Mouse (Mus musculus) neural tube, embryonic 10.5 days (tissue): ENCODE results near the gene Slc35f1.
A peak's percentile ranks its signal among the peaks of the same experiment; 100 is the strongest.

Experiments
- DNase-seq: peaks from one replicate; pipeline ENCODE4 v3.0.0-alpha.2; 2017; ENCODE audit warnings: low spot score; ENCODE audit errors: extremely low spot score

Gene Slc35f1

GRCm38 (mm10) chr10:52690334-52690991 lies at the start of gene Slc35f1:
Slc35f1 (plus strand) TSS chr10:52690533.
- peak; percentile 91 for DNase-seq

- no peak for DNase-seq
Observed at GRCm38 (mm10) chr10:52671234-52671633, 19.1 kb upstream of the Slc35f1 start.

DNA sequence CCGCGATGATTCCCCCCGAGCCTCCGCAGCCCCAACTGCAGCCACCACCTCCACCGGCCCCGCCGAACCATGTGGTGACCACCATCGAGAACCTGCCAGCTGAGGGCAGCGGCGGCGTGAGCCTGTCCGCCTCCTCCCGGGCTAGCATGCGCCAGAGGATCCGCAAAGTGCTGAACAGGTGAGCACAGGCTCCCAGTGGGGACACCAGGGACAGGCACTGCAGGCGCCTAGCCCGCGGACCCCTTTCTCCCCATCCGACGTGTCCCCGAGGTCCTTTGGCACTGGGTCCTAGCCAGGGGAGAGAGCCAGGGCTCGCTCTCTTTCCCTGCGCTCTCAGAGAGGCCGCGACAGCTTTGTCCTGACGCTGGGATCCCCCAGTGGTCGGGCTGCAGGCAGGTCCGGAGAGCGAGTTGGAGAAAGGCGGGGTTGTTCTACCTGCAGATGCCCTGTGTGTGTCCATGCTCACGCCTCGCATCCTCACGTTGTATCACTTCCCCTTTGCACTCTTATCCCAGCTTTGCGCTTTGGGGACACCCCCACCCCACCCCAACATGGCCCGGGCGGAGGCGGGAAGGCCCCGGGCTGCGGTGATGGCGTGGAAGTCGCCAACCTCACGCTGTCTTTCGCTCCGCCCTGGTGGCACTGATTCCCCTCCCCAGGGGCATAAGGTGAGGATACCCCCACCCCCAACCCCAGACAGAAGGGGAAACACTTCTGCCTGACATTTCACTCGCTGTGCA lies 829 bp downstream of the Slc35f1 start:
- peak; percentile 77 for DNase-seq

DNA sequence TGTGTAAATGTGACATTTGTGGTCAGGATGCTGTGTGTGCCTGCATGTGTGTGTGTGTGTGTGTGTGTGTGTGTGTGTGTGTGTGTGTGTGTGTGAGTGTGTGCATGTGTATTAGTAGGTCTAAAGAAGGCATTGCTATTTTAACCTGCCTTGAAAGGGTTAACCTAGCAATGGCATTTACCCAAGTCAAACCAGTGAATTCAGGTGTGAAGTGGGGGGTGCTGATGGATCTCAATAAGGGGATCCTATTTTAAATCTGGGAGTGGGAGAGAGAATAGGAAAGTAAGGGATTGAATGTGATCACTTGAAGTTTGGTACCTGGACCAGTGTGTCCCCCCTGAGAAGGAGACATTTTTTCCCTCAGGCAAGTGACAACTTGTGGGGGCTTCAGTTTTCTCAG lies 13.4 kb downstream of the Slc35f1 start:
- DNase-seq = no peak

GRCm38 (mm10) chr10:52704101-52705051 lies 14.0 kb downstream of the Slc35f1 start:
- peak; percentile 47 for DNase-seq

DNA sequence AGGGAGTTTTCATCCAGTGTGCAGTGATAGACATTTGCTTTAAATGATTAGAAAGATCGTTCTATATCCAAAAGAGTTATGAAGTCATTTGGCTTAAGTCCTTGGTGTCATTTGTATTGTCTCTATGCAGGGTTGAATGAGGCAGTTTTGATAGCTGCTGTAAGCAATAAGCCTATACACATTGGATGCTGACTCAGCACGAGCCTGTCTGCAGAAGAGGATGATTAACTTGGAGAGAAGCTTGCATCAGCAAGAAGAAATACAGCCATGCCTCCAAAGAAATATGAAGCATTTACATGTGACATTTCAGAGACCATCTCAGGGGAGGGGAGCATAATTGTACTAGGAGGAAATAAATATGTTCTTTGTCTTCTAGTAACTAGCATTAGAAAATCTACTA lies 19.1 kb downstream of the Slc35f1 start:
- DNase-seq = no peak

DNA sequence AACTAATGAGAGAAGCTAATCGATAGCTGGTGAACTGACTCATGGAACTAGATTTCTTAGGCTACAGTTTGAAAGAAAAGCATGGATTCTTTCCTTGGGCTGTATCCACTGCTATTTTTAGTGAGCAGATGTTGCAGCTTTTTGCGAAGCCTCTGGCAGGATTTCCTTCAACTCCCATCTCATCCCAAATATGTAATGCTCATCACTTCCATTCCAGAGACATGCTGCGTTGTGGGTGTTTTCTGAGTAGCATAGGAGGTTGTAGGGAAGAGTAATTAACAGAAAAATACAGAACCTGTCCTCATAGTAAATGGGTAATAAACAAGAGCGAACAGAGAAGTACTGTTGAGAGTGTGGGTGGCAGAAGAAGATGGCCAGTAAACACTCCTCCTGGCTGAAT lies 21.8 kb downstream of the Slc35f1 start:
- DNase-seq = no peak

GRCm38 (mm10) chr10:52714557-52714956 lies 24.2 kb downstream of the Slc35f1 start:
- DNase-seq = no peak

DNA sequence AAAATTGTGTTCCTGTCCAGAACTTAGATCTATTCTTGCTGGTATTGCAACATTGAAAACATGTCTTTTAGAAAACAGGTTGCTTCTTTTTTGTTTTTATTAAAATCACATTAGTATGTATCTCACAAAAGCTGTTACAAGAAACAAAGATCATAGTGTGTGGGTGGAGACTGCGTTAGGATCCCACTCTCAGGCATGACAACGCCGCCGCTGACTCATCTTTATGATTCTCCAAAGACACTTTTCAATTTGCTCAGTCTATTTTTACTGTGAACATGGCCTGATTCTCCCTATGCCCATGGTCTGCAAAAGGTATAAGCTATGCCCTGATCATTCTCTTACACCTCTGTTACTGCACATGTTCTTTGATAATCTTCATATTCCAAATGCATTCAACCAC lies 24.8 kb downstream of the Slc35f1 start:
- no peak for DNase-seq

- DNase-seq = no peak
Observed at GRCm38 (mm10) chr10:52718199-52718917, 28.0 kb downstream of the Slc35f1 start.

GRCm38 (mm10) chr10:52726674-52727073 lies 36.3 kb downstream of the Slc35f1 start:
- DNase-seq = no peak

GRCm38 (mm10) chr10:52742671-52743379 lies 52.5 kb downstream of the Slc35f1 start:
- DNase-seq = peak; percentile 82

DNA sequence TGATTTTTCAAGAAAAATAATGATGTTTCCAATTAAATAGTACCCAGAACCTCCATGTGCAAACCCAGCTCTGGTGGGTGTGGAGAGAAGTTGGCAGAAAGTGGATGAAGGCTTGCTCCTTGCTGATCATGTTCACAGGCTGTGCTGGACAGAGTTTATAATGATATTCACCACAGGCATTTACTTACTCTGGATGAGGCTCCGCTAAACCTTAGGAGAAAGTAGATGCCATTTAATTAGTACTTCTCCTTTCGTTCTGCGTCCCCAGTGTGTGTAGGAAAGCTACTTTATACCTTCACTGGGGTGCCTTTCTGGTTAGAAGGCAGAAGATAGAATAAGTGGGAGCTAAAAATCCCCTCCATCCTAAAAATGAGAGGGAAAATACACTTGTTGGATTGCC lies 53.5 kb downstream of the Slc35f1 start:
- DNase-seq = no peak

DNA sequence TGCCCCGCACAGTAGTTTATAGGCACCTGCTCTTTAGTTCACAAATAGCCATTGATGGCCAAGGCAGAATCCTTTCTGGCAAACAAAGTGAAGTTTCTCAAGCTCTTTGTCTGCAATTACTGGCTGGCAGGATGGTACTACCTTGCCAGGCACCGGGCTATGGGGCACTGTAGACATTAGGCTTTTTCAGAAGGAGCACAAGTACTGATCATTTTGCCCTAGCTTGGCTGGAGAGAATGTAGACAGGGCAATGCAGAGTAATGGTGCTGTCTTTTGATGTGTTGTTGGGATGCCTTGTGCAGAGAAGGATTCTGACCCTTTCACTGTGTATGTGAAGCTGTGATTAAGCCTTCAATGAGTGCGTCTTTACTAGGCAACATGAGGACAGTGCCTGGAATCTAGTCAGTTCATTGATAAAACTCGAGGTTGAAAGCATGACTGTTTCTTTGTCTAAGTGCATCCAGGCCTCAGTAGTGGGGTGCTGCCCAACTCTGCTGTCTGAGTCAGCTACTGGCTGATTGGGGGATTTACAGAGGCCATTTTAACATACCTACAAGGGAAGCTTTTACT lies 57.8 kb downstream of the Slc35f1 start:
- DNase-seq = no peak

DNA sequence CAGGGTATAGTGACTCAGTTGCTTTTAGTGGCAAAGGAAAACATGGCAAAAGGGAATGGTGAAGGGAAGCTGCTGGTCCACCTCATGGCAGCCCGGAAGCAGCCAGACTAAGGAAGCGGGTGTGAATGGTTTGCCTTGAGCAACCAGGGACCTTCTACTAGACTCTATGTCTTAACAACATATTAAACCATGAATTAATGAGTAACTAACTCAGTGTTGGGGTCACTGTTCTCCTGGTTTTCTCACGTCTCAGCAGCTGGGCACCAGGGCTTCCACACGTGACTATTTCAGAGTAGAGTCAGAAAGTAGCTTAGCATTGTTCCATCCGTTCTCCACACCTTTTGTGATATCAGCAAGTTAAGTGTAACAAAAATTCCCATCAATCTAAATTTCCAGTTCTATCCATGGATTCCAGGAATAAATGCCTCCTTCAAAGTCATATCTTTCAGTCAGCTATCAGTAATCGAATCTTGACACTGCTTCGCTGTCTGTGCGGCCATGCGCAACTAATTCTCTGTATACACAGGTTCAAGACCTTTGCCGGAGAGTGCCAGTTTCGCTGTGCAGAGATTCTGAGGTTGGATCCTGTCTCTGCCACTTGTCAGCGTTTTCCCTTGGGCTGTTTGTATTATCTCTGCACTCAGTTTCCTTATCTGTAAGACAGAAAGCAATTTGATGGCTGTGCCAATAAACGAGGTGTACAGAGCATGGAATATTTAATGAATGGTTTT lies 65.8 kb downstream of the Slc35f1 start:
- DNase-seq = no peak

DNA sequence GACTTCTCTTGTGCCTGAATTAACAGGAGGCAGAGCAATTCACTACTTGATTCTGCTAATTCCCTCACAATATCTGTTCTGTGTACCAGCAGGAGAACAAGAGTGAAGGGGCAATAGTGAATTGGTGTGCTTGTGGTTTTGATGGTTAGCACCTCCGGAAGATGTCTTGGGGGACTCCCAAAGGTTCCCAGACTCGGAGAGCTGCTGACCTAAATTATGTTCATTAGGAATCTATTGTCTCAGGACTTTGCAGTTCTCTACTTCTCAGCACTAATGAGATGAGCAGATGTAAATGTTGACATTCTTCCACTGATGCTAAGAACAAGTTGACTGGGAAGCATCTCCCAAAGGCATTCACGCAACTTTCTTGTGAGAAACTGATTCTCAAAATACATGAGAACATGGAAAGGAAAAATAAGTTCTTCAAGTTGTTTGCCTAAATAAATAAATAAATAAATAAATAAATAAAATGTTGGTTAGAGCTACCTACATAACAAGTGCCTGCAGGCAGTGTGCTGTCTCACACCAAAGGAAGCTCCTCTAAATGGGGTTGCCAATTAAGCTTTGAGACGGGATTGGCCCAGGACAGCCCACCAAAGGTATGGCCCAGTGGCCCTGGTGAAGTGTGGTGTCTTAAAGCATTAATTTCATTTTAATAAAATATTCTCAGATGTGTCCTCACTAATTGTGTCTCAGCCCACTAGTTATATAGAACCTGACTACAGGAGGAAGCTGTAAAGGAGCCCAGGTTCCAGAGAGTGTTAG lies 67.3 kb downstream of the Slc35f1 start:
- no peak for DNase-seq

- no peak for DNase-seq
Observed at GRCm38 (mm10) chr10:52758589-52758988, 68.3 kb downstream of the Slc35f1 start.

GRCm38 (mm10) chr10:52760527-52760926 lies 70.2 kb downstream of the Slc35f1 start:
- DNase-seq = no peak
